Mouse (Mus musculus): Measurements from ENCODE around the gene Gm30191. TPM values are rescaled to one million over a fixed set of nuclear protein-coding genes. Genes with fewer than 3 reads are reported as not detected.

Gm30191 gene
- polyA plus RNA-seq, 1 experiment, result not detected

DNA sequence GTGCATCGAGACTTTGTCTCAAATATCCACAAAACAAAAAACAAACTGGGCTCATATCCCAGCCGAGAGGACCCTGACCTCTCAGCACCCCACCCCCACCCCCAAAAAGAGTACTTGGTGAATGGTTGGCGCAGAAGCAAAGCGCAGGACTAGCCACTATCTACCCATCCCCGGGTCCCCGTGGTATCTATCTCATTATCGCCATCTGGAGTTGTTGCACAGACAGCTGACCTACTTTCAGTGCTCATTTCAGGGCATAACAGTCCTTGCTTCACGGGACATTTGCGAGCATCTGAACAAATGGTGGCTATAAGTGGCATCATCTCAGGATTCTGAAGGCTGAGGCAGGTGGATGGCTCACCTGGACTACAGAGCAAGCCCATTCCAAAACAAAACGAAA, 8.0 kb upstream of the Gm30191 start:
- Histone ChIP-seq H3K36me3 (ENCODE audit: control insufficient read depth, insufficient read depth, low read length, poor library complexity, severe bottlenecking) (no peaks in the 10 kb centered on the region), H3K9me3 (replicated peaks; ENCODE audit: control insufficient read depth, insufficient read depth, low read length, poor library complexity, severe bottlenecking) (no peaks in the 10 kb centered on the region), H3K9ac (ENCODE audit: low read depth, poor library complexity, severe bottlenecking) (no peak overlapping the region), H3K27ac (ENCODE audit: insufficient read depth, low read length) (no peak overlapping the region), H3K27me3 (ENCODE audit: control insufficient read depth, insufficient read depth, low read length, poor library complexity, severe bottlenecking) (no peaks in the 10 kb centered on the region), H3K4me3 (ENCODE audit: low read depth, low read length) (peak overlapping the region; percentile 72), H3K4me1 (ENCODE audit: control insufficient read depth, insufficient read depth, low read length) (peaks cover 5% of the 10 kb centered on the region)
- TF ChIP-seq EP300 (IDR thresholded peaks at IDR 0.05; ENCODE audit: insufficient read depth, low read depth, low read length), result no peak
- no peak for TF ChIP-seq CTCF (IDR thresholded peaks at IDR 0.05; ENCODE audit: low read depth, low read length)
- TF ChIP-seq POLR2A (IDR thresholded peaks at IDR 0.05; ENCODE audit: insufficient read depth, low read length), result no peak

DNA sequence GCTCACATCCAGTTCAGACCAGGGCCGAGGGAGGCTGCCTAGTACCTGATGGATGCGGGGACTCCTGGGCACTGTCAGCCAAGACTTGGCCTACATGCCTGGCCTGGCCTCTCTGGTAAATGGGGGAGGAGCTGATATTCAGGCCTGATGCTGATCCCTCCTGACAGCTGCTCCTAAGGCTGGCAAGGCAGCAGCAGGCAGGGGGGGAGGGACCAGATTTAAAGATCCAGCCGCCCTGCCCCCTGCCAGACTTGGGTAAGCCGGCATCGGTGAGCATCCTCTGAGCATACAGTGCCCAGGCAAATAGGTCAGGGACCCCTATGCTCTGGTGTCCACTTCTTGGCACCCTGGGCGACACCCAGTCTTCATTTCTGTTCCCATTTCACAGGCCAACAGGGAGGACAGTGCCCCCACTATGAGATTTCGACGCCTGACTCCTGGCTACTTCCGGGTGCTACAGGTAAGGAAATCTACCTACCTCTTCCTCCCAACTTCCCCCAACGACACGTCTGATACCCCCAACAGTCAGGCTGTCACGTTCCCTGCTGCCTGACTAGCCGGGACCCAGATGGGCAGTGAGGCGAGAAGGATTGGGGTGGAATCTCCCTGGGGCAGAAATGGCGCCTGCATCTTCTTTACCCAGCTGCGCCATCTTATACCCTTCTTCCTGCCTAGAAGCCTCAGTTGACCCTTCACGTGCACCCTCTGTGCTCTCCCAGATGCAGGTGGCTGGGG, 3.1 kb upstream of the Gm30191 start, which contains the start of gene E130218I03Rik:
Gene E130218I03Rik (plus strand): TSS at position 147 of the 735 bp plus-strand sequence.
- TF ChIP-seq EP300 (IDR thresholded peaks at IDR 0.05; ENCODE audit: insufficient read depth, low read depth, low read length), result no peak
- no peak for TF ChIP-seq POLR2A (IDR thresholded peaks at IDR 0.05; ENCODE audit: insufficient read depth, low read length)
- TF ChIP-seq CTCF (IDR thresholded peaks at IDR 0.05; ENCODE audit: low read depth, low read length), result no peak
- Histone ChIP-seq H3K36me3 (ENCODE audit: control insufficient read depth, insufficient read depth, low read length, poor library complexity, severe bottlenecking) (no peaks in the 10 kb centered on the region), H3K9ac (ENCODE audit: low read depth, poor library complexity, severe bottlenecking) (peak within 1 kb of the TSS; percentile 74), H3K27ac (ENCODE audit: insufficient read depth, low read length) (no peak within 1 kb of the TSS), H3K27me3 (ENCODE audit: control insufficient read depth, insufficient read depth, low read length, poor library complexity, severe bottlenecking) (no peaks in the 10 kb centered on the region), H3K9me3 (replicated peaks; ENCODE audit: control insufficient read depth, insufficient read depth, low read length, poor library complexity, severe bottlenecking) (no peaks in the 10 kb centered on the region), H3K4me3 (ENCODE audit: low read depth, low read length) (peak within 1 kb of the TSS; percentile 93), H3K4me1 (ENCODE audit: control insufficient read depth, insufficient read depth, low read length) (peaks cover 2% of the 10 kb centered on the region)

GRCm38 (mm10) chr4:134245148-134245843, 1.4 kb upstream of the Gm30191 start, which contains the start of gene Zfp593:
TSS of gene Zfp593 (minus strand) at chr4:134245592.
- TF ChIP-seq POLR2A (IDR thresholded peaks at IDR 0.05; ENCODE audit: insufficient read depth, low read length), result peak; percentile 9
- no peak for TF ChIP-seq EP300 (IDR thresholded peaks at IDR 0.05; ENCODE audit: insufficient read depth, low read depth, low read length)
- peak; percentile 78 for TF ChIP-seq CTCF (IDR thresholded peaks at IDR 0.05; ENCODE audit: low read depth, low read length)
- no peaks in the 10 kb centered on the region for H3K27me3 ChIP-seq (ENCODE audit: control insufficient read depth, insufficient read depth, low read length, poor library complexity, severe bottlenecking)
- H3K4me1 ChIP-seq (ENCODE audit: control insufficient read depth, insufficient read depth, low read length), result no peaks in the 10 kb centered on the region
- H3K36me3 ChIP-seq (ENCODE audit: control insufficient read depth, insufficient read depth, low read length, poor library complexity, severe bottlenecking), result no peaks in the 10 kb centered on the region
- no peak within 1 kb of the TSS for H3K27ac ChIP-seq (ENCODE audit: insufficient read depth, low read length)
- H3K9ac ChIP-seq (ENCODE audit: low read depth, poor library complexity, severe bottlenecking), result peak within 1 kb of the TSS; percentile 74
- no peaks in the 10 kb centered on the region for H3K9me3 ChIP-seq (replicated peaks; ENCODE audit: control insufficient read depth, insufficient read depth, low read length, poor library complexity, severe bottlenecking)
- peak within 1 kb of the TSS; percentile 93 for H3K4me3 ChIP-seq (ENCODE audit: low read depth, low read length)

GRCm38 (mm10) chr4:134246256-134246655, 479 bp upstream of the Gm30191 start:
- Histone ChIP-seq H3K9ac (ENCODE audit: low read depth, poor library complexity, severe bottlenecking) (no peak overlapping the region), H3K4me1 (ENCODE audit: control insufficient read depth, insufficient read depth, low read length) (no peaks in the 10 kb centered on the region), H3K27me3 (ENCODE audit: control insufficient read depth, insufficient read depth, low read length, poor library complexity, severe bottlenecking) (peaks cover 8% of the 10 kb centered on the region), H3K4me3 (ENCODE audit: low read depth, low read length) (no peak overlapping the region), H3K9me3 (replicated peaks; ENCODE audit: control insufficient read depth, insufficient read depth, low read length, poor library complexity, severe bottlenecking) (no peaks in the 10 kb centered on the region), H3K27ac (ENCODE audit: insufficient read depth, low read length) (no peak overlapping the region), H3K36me3 (ENCODE audit: control insufficient read depth, insufficient read depth, low read length, poor library complexity, severe bottlenecking) (no peaks in the 10 kb centered on the region)
- TF ChIP-seq EP300 (IDR thresholded peaks at IDR 0.05; ENCODE audit: insufficient read depth, low read depth, low read length), result no peak
- no peak for TF ChIP-seq CTCF (IDR thresholded peaks at IDR 0.05; ENCODE audit: low read depth, low read length)
- no peak for TF ChIP-seq POLR2A (IDR thresholded peaks at IDR 0.05; ENCODE audit: insufficient read depth, low read length)

DNA sequence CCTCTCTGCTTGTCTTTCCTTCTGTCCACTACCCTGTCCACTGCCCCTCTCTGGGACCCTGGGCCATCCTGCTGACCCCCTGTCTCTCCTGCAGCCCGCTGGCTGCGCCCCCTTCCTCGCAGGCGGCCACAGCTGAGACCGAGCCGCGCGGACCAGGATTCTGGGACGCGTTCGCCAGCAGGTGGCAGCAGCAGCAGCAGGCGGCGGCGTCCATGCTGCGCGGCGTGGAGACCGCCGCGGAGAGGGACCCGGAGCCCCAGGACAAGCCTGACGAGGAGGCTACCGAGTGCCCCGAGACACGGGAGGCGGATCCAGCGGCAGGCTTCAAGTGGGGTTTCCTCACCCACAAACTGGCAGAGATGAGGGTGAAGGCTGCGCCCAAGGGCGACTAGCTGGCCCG, 2.9 kb downstream of the Gm30191 start:
- peak overlapping the region; percentile 56 for H3K4me3 ChIP-seq (ENCODE audit: low read depth, low read length)
- H3K9me3 ChIP-seq (replicated peaks; ENCODE audit: control insufficient read depth, insufficient read depth, low read length, poor library complexity, severe bottlenecking), result no peaks in the 10 kb centered on the region
- H3K27me3 ChIP-seq (ENCODE audit: control insufficient read depth, insufficient read depth, low read length, poor library complexity, severe bottlenecking), result peaks cover 9% of the 10 kb centered on the region
- peaks cover 3% of the 10 kb centered on the region for H3K4me1 ChIP-seq (ENCODE audit: control insufficient read depth, insufficient read depth, low read length)
- no peaks in the 10 kb centered on the region for H3K36me3 ChIP-seq (ENCODE audit: control insufficient read depth, insufficient read depth, low read length, poor library complexity, severe bottlenecking)
- H3K27ac ChIP-seq (ENCODE audit: insufficient read depth, low read length), result no peak overlapping the region
- peak overlapping the region; percentile 67 for H3K9ac ChIP-seq (ENCODE audit: low read depth, poor library complexity, severe bottlenecking)
- TF ChIP-seq CTCF (IDR thresholded peaks at IDR 0.05; ENCODE audit: low read depth, low read length), result peak; percentile 73
- TF ChIP-seq POLR2A (IDR thresholded peaks at IDR 0.05; ENCODE audit: insufficient read depth, low read length), result no peak
- TF ChIP-seq EP300 (IDR thresholded peaks at IDR 0.05; ENCODE audit: insufficient read depth, low read depth, low read length), result no peak

Data from ES-Bruce4 (cell line).